Mouse (Mus musculus): Measurements from ENCODE around the gene Igfbp4.

Igfbp4 gene

GRCm38 (mm10) chr11:99080902-99081543, 40.0 kb downstream of the Igfbp4 start:
- peak; percentile 29 for DNase-seq (ENCODE audit: low spot score)

GRCm38 (mm10) chr11:99081566-99081965, 40.5 kb downstream of the Igfbp4 start:
- no peak for DNase-seq (ENCODE audit: low spot score)

DNA sequence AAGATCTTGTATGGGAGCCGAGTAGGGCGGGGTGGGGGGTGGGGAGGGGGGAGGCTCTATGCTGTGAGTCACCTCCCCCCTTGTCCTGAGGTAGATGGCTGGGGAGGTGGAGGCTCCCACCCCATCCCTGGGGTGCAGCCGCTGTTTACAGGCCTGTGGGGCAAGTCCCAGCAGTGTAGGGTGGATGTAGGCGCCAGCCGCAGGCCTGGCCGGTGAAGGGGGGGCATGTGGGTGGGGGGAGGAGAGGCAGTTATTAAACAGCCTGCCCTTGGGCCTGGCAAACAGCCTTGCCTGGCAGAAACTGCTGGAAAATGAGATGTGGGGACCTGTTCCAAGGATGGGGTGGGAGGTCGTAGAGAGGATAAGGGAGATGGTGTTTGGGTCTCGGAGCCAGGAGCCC, 41.1 kb downstream of the Igfbp4 start:
- no peak for DNase-seq (ENCODE audit: low spot score)

DNA sequence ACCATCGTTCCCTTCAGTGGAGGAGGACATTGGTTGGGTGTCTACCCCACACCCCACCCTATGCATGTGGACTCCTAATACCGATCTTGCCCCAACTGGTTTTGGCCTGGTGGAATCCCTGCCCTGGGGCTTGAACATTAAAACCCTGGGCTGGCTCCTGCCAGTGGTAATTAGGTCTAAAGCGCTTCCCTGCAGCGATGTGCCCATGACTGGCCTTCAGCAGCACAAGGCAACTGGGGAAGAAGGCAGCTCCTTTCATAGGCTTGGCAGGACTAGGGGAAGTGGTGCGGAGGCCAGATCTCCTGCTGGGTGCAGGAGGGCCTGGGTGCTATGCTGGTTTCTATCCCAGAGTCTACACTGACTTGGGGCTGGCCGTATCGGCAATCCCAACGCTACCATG, 42.5 kb downstream of the Igfbp4 start:
- DNase-seq (ENCODE audit: low spot score) = no peak

- DNase-seq (ENCODE audit: low spot score) = no peak
These were observed 43.3 kb downstream of the Igfbp4 start for GRCm38 (mm10) chr11:99084366-99084765.

DNA sequence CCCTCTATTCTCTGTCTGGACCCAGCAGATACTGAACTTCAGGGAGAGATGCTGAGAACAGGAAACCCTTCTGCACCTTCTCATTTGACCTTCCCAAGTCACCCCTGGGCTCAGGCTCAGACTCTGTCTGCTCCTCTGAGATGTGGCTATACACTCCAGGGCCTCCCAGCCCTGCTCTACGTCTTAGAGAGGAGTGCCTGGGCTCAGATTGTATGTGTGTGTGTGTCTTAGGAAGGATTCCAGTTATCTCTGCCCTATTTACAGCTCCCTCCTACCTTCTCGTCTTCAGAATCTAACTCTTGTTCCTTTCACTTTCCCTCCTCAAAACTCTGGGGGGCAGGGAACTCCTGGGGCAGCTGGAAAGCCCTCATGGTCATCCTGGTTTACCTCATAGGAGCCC, 47.4 kb downstream of the Igfbp4 start:
- DNase-seq (ENCODE audit: low spot score) = no peak

DNA sequence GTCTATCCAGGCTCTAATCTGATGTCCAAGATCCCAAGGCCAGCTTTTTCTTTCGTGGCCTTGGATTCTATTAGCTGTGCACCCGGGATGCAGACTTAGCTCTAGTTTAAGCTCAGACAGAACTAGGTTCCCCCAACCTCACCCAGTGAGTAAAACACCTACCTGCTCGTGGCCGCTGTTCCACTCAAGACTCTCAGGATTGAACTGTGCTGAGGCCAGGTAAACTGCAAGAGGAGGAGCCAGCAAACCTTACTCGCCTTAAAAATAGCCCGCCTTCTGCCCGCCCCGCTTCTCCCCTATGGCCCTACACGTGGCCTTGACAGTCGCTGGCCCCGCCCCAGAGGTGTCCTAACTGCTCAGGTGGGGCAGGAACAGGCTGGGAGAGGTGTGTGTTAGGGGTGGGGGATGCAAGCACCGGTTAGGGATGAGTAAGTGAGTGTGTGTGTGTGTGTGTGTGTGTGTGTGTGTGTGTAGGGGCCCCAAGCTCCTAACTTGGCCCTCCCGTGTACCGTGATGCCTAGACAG, 48.1 kb downstream of the Igfbp4 start, which contains the start of gene Tns4:
Tns4 (minus strand) TSS at position 230 of the 525 bp plus-strand sequence.
- DNase-seq (ENCODE audit: low spot score) = no peak

DNA sequence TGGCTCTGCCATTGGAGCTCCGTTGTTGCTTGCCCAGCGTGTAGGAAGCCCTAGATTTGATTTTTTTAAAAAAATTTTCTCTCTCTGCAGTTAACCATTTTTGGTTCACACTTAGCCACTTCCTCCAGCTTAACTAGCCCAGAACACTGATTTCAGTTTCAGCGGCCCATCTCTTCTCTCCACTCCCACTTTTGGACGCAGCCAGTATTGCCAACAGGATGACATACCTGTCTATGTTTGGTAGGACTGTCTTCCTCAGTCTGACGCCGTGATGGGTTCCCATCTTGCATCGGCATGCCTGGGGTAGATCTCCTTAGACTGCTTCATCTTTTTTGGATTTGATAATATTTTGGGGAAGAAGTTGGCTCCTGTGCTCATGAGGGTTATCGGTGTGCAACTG, 49.3 kb downstream of the Igfbp4 start:
- DNase-seq (ENCODE audit: low spot score) = no peak

DNA sequence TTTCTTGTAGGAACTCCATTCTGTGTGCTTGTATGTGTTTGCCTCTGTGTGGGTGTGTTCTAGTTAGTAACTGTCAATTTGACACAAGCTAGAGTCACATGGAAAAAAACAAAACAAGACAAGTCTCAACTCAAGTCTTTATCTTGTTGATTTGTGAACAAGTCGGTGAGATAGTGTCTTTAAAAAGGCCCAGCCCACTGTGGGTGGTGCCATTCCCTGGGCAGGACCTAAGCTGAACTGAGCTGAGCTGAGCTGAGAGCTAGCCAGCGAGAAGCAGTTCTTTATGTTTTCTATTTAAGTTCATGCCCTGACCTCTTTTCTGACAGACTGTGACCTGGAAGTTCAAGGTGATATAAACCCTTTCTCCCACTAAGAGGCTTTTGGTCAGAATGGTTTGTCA, 50.6 kb downstream of the Igfbp4 start:
- DNase-seq (ENCODE audit: low spot score) = no peak

GRCm38 (mm10) chr11:99093740-99094139, 52.7 kb downstream of the Igfbp4 start:
- no peak for DNase-seq (ENCODE audit: low spot score)

GRCm38 (mm10) chr11:99094911-99095676, 54.0 kb downstream of the Igfbp4 start:
- DNase-seq (ENCODE audit: low spot score) = no peak

DNA sequence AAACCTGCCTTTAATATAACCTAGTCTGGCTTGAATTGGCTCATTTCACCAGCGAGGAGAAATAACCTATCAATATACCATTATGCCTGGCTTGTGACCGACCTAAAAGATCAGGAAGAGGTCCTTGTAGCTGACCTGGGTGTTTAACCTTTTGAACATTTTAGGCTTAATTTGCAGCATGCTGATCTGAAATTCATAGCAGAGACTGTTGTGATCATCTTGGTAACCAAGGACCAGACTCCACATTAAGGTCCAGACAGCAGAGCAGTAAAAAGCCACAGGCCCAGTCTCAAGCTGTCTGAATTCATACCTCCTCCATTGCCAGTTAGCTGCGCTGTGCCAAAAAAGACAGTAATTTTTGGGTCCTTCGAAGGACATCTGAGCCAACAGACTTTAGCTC, 54.7 kb downstream of the Igfbp4 start:
- DNase-seq (ENCODE audit: low spot score) = no peak

DNA sequence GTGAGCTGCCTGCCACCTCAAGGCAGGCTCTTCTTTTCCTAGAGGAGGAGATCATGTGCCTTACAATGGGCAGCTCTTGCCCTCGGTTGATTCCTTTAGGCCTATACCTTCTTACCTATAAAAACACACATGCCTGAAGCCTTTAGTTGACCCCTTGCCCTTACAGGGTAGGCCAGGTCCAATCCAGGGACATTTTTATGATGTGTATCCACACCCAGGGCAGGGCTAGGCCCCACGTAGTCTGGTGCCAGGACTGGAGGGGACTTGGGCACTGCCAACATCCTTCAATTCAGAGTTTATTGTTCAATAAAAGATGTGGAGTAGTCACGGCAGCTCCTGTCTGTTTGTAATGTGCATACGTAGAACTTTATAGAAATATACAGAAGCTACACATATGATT, 55.4 kb downstream of the Igfbp4 start:
- no peak for DNase-seq (ENCODE audit: low spot score)

DNA sequence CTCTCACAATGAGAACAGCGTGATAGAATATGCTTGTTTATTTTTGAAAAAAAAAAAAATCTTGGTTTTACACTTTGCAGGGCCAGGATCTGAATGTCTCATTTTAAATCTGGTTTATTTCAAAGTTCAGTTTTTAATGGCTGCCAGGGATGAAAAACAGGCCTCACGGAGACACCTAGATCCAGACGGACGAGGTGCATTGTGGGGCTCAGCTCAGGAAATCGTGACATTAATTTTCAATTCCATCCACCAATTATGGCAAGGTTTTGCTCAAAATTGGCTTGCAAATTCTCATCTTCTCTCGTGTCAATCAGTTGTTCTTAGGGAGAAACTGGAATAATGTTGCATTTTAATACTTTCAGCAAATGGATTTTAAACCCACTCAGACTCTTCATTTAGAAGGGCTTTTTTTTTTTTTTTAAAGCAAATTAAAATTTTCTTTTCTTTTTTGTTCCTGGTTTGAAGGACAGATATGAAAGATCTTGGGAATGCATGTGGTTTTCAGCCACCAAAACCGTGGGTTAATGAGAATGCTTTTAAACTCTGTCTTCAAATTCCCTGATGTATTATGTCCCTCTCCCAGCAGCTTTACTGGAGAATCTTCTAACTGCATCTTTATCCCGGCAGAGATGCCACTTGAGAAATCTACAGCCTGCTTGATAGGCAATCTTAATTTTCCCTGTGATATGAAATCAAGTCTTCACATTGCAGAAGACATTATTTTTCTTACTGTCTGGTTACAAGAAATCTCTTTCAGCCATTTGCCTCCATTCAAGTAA, 56.1 kb downstream of the Igfbp4 start:
- DNase-seq (ENCODE audit: low spot score) = no peak

GRCm38 (mm10) chr11:99098924-99099323, 57.9 kb downstream of the Igfbp4 start:
- DNase-seq (ENCODE audit: low spot score) = no peak

DNA sequence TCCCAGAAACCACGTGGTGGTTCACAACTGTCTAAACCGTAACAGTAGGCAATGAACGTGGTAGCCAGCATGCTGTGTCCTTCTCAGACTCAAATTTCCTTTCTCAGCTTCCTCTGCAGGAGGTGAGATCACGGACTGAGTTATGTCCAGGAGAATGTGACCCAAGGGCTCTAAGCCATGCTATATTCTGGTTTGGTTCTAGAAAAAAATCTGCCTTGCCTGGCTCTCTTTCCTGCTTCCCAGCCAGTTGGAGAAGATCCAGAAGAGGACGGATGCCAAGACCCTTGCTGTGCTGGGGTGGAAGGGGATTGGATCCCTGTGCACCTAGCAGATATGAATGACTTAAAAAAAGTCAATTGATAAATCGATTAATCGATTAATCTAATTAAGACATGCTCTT, 58.5 kb downstream of the Igfbp4 start:
- no peak for DNase-seq (ENCODE audit: low spot score)

- DNase-seq (ENCODE audit: low spot score) = no peak
These were observed 59.2 kb downstream of the Igfbp4 start for GRCm38 (mm10) chr11:99100215-99100614.

DNA sequence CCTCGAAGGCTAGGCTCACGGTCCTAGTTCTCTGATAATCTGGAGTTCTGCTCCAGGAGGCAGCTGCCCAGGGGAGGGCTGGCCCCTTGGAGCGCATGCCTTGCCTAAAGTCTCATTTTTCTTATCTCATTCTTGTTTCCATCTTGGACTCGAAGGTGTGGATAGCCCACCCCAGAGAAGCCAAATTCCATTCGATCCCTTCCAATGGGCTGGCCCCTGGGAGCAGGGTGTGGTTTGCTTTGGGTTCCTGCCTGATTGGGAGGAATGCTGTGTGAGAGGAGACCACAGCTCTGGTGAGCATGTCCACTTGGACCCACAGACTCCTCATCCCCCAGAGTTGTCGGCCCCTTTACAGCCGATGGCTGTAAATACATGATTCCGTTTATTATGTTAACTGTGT, 60.6 kb downstream of the Igfbp4 start:
- no peak for DNase-seq (ENCODE audit: low spot score)

GRCm38 (mm10) chr11:99102575-99103270, 61.7 kb downstream of the Igfbp4 start:
- DNase-seq (ENCODE audit: low spot score) = no peak

Measured in lung, postnatal 25 days (tissue).